Mouse (Mus musculus) adrenal gland, postnatal 25 days (tissue): ENCODE data around the gene Ssh2. TPM values are rescaled to one million over a fixed set of nuclear protein-coding genes. Genes with fewer than 3 reads are reported as not detected.

ENCODE experiments used
- DNase-seq: peaks from one replicate; pipeline ENCODE4 v3.0.0; 2021; ENCODE audit warnings: mixed read lengths
- total RNA-seq: library from RNA; stranded (reverse); gene quantifications from 2 replicates; pipeline ENCODE4 v1.2.3, GENCODE M21; 2021

Ssh2 gene
- total RNA-seq, 1 experiment from 2014 or later, result 19.8 TPM

DNA sequence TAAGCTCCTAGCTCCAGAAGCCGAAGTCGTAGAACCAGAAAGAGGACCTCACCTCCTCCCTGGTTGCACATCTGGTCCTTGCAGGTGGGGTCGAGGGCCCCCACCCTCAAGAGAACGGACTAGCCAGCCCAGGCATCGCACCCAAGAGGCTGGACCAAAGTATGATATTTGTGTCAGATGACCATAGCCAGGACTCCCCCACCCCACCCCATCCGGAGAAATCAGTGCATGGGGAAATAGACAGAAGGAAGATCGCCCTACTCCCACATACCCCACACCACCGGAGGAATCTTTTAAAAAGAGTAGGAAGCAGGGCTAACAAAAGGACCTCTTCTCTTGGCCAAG lies 247.0 kb downstream of the Ssh2 start:
- no peak for DNase-seq

DNA sequence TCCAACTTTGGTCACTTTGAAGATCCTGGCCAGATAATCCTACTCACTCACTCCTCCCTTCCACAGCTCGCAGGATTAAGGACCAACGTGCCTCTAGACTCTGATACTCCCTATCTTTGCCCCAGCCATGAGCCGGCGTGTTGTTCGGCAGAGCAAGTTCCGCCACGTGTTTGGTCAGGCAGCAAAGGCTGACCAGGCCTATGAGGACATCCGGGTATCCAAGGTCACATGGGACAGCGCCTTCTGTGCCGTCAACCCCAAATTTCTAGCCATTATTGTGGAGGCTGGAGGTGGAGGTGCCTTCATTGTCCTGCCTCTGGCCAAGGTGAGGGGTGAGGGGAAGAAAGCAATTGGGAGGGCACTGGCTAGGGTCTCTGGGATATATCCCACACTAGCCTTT lies 247.7 kb downstream of the Ssh2 start:
- DNase-seq, result no peak

DNA sequence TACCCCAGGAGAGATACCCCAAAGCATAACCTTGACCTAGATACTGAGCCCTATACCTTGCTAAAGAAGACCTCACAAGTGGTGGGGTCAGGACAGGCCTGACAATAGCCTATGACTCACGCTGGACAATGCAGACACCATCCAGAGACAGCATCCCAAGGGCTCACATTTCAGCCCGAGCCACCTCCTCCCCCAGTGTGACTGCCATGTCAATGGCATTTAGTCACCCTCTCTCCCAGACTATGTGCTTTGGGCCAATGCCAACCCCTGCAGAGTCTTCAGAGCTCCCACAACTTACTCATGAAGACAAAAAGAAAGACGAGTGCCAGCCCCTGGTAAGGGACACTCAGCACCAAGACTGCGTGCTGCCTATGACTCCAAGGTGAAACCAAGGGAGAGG lies 248.6 kb downstream of the Ssh2 start:
- DNase-seq, result peak; percentile 74

DNA sequence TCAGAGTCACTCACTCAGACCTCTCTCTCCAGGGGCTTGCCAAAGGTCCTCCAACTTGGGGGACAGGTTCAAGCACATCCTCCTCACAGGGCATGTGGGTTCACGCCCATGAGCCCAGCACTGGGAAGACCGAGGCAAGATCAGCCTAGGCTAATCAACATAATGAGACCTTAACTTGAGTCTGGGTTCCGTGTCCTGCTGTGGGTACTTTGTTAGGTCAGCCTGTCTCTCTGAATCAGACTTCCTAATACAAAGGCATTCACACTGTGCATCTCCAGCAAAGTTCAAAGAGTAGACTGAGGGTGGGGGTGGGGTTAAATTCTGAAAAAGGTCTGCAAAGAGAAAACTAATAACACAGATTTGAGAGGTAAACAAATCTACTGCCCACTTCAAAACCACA lies 249.0 kb downstream of the Ssh2 start:
- no peak for DNase-seq

DNA sequence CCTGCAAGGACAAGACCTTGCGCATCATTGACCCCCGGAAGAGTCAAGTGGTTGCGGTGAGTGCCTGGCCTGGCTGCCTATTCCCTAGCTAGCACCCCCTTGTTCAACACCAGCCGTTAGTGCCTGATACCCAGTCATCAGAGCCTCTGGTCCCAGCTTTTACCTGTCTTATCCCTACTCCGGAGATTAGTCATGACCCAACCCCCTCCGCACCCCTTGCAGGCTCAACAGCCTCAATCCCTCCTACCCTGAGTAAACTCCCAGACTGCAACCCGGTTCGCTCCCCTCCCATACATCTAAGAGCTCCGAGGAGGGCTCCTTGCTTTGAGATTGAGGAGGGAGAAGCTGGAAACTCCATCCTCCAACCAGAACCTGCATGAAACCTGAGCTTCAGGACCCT lies 250.5 kb downstream of the Ssh2 start:
- no peak for DNase-seq

DNA sequence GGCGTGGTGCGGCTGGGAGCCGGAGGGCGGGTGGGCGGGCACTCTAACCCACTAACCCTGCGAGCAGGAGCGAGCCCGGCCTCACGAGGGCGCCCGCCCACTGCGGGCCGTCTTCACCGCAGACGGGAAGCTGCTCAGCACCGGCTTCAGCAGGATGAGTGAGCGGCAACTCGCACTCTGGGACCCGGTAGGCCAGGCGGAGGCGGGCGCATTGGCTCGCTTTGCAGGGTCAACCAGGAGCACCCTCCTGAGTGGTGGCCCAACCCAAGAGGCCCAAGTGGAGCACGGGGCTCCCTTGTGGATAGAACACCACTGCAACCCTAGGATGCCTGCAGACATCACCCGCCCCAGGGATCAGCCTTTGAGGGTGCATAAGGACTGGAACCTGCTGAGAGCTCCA lies 251.1 kb downstream of the Ssh2 start:
- DNase-seq, result peak; percentile 80

DNA sequence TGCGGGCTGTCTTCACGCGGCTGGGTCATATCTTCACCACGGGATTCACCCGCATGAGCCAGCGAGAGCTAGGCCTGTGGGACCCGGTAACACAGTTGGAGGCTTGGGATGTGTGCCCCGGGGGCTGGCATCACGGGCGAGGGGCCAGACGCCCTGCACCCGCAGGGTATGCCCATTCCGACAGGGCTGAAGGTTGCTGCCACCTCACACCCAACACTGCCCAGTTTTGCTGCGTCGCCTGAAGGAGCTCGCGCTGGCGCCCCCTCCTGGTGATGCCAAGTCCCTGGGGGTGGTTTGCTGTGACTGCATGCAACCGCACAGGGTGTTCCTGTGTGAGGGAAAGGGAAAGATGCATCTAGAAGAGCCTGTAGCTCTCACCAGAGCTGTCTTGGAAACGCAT lies 251.7 kb downstream of the Ssh2 start:
- peak; percentile 84 for DNase-seq

DNA sequence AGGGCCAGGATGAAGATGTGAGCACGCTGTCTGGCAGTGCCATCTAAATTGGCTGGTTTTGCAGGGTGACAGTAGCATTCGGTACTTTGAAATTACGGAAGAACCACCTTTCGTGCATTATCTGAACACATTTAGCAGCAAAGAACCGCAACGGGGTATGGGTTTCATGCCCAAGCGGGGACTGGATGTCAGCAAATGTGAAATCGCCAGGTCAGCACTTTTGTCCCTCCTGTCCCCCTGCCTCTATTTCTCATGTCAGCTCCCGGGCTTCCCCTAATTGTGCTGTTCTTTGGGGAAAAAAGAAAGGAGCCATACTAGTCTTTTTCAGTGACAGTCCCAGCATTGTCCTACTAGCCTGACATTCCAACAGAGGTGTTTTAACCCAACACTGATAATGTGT lies 252.3 kb downstream of the Ssh2 start:
- no peak for DNase-seq

DNA sequence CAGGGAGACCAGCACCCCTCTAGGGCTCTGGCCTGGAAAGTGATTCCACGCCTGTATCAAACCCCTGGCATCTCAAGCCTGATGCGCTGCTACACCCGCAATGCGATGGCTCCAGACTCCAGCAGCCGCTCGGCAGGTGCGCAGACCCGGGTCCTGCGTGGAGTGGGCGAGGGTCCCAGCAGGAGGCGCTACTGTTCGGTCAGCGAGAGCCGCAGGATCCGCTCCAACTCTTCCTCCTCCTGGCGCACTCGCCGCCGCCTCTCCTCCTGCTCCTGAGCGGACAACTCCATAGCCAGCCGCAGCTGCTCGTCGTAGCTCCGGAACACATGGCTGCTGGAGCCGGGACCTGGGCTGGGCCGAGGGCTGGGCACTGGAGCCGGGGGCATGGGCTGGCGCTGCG lies 255.3 kb downstream of the Ssh2 start:
- no peak for DNase-seq

DNA sequence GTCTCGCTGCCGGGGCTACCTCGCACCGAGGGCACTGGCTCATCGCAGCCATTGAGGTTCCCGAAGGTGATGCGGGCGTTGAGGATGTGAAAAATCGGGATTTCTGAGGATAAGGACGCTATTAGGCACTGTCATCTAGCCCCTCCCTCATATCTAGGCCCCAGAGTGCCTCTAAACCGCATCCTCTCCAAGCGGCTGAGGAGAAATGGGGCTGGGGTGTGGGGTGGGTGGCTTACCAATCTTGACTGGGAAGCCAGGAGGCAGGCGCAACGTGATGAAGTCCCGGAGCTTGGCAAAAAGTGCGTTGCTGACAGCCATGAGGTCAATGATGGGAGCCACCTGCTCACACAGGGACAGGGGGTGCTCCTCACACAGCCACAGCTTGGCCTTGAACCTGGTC lies 256.7 kb downstream of the Ssh2 start:
- no peak for DNase-seq

DNA sequence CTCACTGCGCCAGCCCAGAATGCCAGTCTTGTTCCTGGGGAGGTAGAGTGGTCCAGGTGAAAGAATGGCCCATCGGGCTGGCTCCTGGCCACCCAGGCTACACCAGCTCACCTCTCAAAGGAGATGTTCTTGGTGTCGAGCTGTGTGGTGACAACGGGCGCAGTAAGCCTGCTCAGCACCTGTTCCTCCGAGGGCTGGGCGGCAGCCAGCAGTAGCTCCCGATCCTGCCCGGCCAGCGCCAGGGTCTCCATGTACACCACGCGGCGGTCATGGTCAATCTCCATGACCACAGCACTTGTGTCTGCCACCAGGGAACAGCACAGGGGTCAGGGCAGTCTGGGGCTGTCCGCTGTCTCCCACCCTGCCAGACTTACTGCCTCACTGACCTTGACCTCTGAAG lies 260.1 kb downstream of the Ssh2 start:
- DNase-seq, result no peak

DNA sequence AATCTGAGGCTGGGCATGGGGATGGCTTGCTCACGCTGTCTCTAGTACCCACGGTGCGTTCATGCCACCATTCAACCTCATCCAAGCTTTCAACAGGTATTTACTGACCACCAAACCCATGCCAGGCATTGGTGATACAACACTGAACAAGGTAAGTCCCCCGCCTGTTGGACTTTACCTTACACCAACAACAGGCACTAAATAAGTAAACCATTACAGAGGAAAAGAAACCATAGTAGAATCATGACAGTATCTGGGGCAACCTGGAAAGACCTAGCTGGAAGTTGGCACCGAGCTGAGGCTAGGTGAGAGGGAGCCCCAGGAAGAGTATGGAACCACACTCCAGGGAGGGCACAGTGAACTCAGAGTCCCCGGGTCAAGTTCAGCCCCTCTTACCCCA lies 260.8 kb downstream of the Ssh2 start:
- DNase-seq, result no peak

DNA sequence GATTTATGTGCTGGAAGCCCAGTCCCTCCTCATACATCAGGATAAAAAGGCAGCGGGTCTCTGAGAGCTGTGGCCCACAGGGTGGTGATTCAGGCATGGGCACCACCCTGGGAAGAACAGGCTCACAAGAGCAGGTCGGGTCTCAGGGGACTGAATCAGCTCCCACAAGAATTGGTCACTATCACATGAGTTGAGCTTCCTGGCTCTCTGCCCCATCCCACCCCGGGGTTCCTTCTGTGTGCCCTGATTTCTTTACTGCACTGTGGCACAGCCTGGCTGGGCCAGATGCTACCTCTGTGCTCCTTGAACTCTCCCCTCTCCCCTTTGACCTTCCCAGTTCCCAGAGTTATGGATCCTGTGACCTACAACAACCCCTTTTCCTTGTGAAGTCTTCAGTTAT lies 267.0 kb downstream of the Ssh2 start:
- no peak for DNase-seq

DNA sequence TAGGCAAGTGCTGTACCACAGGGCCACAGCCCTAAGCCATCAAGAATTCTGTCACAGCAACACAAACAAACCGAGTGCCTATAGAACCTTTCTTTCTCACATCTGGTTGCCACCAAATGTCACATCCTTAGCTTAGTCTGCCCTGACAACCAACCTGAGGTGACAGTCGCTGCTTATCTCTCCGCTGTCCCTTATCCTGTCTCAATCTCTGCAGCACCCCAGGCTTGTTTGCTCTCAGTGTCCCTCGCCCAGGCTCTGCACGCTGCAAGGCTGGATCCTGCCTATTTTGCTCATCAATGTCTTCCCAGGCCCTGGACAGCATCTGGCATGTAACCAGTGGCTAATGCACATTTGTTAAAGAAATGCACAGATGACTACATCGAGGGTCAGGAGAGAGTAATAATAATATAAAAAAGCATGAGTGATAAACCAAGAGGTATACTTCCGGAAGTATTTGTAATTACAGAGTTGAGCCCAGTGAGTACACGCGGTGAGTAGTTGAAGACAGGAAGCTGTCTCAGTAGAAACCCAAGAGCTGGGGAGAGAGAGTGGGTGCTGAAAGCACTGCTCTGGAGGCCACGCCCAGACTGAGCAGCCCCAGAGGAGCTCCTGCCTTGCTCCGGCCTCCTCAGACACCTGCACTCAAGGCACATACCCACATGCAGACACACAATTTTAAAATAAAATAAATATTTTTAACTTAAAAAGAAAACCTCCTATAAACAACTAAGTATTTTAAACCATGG lies 267.6 kb downstream of the Ssh2 start:
- no peak for DNase-seq

DNA sequence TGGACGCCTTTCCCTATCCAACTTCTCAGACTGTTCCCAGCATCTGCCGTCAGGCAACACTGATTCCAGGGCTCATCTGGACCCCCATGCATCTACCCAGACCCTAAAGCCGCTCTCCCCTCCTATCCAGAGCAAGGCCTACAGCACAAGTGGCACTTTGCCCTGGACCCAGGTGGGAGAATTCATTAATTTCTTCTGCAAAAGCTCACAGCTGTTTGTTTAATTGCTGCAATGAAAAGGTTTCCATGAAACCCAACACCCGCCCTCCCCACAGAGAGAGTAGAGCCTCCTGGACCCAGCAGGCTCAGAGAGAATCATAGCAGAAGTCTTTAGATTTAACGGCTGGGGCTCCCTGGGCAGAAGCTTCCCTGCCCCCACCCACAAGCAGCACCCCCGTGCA lies 269.1 kb downstream of the Ssh2 start:
- no peak for DNase-seq

DNA sequence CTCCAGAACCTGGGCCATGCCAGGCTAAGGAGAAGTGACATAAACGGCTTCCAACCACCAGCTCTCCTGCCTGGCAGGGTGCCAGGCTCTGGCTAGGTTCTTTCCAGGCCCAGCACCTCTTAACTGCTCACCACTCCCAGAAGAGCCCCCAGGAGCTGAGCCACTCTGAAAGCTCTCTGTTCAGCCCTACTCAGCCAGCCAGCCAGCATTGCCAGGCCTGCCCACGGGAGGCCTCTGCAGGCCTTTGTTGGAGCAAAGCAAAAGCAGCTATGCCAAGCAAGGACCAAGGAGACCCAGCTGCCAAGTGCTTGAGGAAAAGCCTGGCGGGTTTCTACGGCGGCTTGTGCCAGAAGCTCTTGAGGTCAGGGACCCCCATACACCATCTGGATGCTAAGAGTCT lies 270.7 kb downstream of the Ssh2 start:
- no peak for DNase-seq

DNA sequence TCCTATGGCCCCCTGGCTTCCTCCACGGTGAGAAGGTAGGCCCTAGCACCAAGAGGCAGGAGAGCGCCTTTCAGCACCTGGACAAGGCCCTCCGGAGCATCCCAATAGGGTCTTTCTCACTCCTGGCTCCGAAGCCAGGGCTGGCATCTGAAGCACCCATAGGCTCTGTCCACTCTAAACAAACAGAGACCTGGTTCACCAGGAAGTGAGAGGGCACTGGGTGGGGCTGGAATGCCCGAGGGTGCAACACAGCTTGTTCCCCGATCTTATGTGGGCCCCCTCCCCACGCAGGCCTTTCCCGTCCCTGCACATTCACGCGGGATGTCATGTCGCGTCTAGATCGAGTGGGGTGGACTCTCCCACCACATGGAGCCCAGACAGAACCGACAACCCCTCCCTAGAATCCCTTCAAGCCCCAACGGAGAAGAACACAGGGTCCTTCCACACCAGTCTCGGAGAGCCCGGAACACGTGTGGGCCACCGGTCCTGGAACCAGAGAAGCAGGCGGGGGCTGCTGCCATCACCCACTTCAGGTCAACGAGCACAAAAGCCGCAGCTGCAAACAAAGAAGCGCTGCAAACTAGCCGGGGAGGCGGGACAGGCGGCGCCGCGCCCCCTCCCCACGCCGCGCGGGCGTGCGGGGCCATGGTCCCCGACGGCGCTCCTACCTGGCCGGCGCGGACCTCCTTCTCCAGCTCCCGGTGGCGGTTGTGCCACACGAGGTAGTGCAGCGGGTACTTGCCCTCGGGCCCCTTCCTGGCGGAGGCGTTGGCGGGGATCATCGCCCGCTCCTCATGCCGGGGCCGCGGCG lies 272.9 kb downstream of the Ssh2 start:
- DNase-seq, result no peak

DNA sequence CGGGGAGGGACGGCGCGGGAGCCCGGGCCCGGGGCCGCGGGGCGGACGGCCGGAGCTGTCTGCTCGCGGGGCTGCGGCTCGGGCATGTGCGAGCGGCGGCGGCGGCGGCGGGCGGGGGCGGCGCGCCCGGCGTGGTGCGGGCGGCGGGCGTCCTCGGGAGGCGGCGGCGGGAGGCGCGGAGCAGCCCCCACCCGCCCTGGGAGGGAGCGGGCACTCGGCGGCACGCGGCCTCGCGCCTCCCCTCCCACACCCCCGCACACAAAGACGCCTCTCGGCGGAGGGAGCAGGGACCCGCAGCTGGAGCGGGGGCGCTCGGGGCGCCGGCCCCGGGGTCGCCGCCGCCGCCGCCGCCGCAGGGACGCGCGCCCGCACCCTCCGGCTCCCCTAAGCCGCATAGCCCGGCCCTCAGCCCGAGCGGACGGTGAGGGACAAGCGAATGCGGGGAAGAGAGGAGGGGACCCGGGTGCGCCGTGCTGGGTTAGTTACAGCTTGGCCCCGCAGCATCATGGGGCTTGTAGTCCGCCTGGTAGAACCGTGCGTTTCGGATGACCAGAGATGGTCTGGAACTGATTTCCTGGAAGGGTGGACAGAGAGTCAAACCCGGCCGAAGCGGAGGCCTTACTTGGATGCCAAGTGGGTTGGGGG lies 273.6 kb downstream of the Ssh2 start, which contains the start of gene Ankrd13b:
Gene Ankrd13b (minus strand): TSS at position 88 of the 645 bp plus-strand sequence.
- DNase-seq, result peak; percentile 82

DNA sequence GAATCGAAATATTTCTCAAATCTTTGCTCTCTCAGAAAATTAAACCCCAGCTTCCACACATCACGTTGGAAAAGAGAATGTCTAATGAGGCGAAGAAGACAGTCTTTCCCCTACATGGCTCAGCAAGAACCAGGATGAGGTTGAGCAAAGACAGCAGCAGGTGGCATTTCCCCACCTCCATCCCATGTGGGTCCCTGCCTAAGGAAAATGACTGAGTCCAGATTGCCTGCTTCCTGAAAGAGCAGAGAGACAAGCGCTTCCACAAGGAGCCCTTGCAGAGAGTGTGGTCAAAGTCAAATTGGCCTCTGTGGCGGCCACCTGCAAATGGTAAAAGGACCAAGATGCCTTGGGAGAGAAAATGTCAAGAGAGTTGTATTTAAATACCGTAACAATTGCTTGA lies 274.4 kb downstream of the Ssh2 start:
- no peak for DNase-seq

DNA sequence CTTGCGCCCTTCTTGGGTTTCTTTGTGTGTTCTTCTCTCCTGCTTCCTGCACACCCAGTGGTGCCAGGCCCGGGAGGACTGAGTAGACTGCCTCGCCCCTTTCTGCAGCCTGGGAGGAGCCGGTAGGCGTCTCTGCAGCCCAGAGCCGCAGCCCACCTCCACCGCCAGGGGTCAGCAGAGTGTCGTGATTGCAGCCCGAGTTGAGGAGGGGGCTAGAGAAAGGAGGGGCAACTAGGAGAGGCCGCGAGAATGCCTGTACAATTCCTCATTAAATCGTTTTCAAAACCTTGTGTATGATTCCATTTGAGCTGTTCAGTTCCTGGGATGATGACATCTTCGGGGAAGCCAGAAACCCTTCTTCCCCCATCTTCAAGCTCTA lies 275.0 kb downstream of the Ssh2 start:
- peak; percentile 91 for DNase-seq

DNA sequence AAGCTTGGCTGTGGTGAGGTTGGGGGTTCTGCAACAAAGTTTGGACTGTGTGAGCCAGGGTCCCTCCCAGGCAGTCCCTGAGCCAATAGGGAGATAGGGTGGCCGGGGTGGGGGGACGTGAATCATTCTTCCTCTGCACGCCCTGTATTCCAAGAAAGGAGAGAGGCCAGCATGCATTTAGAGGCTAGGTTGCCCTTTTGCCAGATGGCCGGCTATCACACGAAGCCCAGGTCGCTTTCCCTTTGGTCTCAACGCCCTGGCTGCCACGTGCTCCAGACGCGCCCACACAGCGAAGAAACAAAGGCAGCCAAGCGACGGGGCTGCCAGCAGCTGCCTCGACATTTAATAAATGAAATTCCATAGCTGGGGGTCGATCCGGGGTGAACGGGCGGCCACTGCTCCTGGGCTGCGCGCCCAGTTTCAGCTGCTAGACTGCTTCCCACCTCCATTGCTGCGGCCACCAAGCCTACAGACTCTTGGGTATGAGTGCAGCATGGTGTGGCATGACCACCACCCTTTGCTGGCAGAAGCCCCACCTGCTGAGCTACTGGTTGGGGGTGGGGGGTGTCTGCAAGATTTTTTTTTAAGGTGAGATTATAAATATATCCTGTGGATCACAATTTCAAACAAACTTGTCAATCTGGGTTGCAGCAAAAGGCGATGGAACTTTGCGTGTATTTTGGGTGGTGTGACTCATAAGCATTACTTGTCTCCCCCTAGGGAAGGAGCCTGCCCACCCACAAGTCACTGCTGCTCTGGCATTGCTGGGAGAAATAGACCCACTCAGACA lies 275.6 kb downstream of the Ssh2 start:
- peak; percentile 47 for DNase-seq

DNA sequence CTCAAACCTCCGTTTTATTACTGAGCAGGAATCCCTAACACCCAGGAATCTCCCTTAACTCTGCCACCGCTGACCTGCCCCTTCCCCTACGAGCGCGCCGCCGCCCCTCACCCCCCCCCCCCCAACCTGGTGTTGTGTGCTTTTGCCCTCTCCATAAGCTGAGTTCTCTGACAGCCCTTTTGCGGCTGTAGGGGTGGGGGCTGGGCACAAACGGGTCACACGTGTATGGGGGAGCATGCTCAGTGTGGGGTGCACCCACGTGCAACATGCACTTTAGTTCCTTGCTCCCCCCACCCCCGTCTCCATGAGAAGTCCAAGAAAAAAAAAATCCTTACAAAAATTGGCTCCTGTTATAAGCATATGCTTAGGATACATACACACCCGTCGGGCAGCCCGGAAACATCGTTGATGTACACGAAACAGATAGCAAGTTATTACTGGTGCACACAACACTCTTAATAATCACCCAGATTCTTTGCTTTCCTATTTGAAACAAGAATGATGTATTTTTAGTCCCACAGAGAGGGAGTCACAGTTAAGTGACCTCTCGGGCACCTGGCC lies 276.3 kb downstream of the Ssh2 start:
- DNase-seq, result no peak
